Mouse (Mus musculus) embryonic stem cell, embryonic (primary cell): ENCODE data around the gene Pacrg.

Source experiments
- CTCF ChIA-PET, 4 experiments: fragments of 300-600 bp in 2 of 4; fragments of 350-600 bp in 2 of 4; sonication (Branson Sonifier 250); formaldehyde crosslinking; loops; one replicate each; lab custom pipeline; 2022; ENCODE audit warnings: inconsistent platforms in 2 of 4; lab: Charles Lee
- POLR2A ChIA-PET, 4 experiments: fragments of 300-600 bp in 2 of 4; fragments of 350-600 bp in 2 of 4; sonication (Branson Sonifier 250); formaldehyde crosslinking; loops; one replicate each; lab custom pipeline; 2022; ENCODE audit warnings: antibody characterized with exemption in 4 of 4, inconsistent platforms in 1 of 4; lab: Charles Lee

Gene Pacrg

GRCm38 (mm10) chr17:10396863-10397262 is 443.2 kb downstream of the Pacrg start:
- CTCF ChIA-PET: no interaction called here
- POLR2A ChIA-PET: interaction anchor here in 3 of 4 experiments (0.7 to 2.4 kb wide), 12 partner anchors 9 to 128 kb away, joined by 3 to 16 read pairs (median 4); no protein-coding TSS in a partner anchor

- ChIA-PET POLR2A (interaction anchor here in 3 of 4 experiments (0.7 to 1.2 kb wide), 4 partner anchors 9 to 67 kb away, joined by 3 read pairs; no protein-coding TSS in a partner anchor), CTCF (interaction anchor here in 1 of 4 experiments (0.6 kb wide), 1 partner anchor 106 kb away, joined by 3 read pairs; no protein-coding TSS in a partner anchor)
Observed at GRCm38 (mm10) chr17:10394855-10395254, 445.3 kb downstream of the Pacrg start.

DNA sequence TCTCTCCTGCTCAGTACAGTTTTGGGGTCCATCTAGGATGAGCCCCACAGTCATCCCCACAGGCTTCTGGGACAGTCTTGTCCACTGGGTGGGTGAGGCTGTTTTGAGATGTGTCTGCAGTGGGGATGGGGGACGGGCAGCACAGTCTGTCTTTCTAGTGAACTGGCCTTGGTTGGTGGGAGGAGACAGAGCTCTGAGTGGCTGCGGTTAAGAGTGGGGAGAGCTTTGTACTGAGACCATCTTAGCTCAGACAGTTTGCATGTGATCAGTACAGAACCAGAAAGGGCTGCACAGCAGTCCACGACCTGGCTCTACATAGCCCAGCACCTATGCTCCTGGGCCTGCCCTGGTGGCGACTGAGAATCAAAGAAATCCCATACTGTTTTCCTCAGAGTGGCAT is 446.3 kb downstream of the Pacrg start:
- ChIA-PET POLR2A (interaction anchor here in 3 of 4 experiments (0.5 to 1.6 kb wide), 6 partner anchors 8 to 76 kb away, joined by 3 to 5 read pairs (median 4); no protein-coding TSS in a partner anchor), CTCF (interaction anchor here in 1 of 4 experiments (0.7 kb wide), 1 partner anchor 681 kb away, joined by 8 read pairs; no protein-coding TSS in a partner anchor)

DNA sequence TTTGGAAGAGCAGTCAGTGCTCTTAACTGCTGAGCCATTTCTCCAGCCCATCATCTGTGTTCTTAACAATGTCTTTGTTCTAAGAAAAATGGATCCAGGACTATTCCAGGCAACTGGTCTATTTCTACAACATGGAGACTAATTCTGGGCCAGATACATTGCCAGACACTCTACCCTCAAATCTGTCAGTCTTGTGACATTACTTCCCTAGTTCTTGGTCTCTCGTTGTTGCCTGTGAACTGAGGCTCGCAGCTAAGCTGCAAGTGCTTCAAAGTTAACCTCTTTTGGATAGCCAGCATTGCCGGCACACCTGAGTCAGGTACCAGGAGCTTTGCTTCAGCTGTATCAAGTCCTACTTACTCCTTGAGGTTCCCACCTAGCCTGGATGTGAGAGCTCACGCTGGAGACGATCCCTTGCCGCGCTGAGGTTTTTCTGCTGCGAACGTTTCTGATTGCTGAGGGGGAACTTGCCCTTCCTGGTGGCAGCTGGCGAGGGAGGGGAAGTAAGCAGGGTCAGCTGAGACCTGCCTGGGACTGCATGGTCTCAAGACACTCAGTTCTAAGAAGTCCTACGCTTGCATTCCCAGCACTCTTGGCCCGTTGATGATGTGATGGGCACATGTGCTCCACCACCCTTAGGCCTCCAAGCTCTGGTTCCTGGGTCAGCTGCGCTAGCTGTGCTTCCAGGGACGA is 447.6 kb downstream of the Pacrg start:
- ChIA-PET POLR2A (interaction anchor here in 3 of 4 experiments (0.6 to 1.6 kb wide), 12 partner anchors 8 to 43 kb away, joined by 3 to 5 read pairs (median 4); no protein-coding TSS in a partner anchor), CTCF (interaction anchor here in 1 of 4 experiments (0.6 kb wide), 1 partner anchor 1919 kb away, joined by 4 read pairs; no protein-coding TSS in a partner anchor)

- CTCF ChIA-PET: interaction anchor here in 2 of 4 experiments (0.7 to 1.0 kb wide), 3 partner anchors 11 to 73 kb away, joined by 3 to 5 read pairs (median 3); no protein-coding TSS in a partner anchor
Observed at GRCm38 (mm10) chr17:10390232-10391172, 449.6 kb downstream of the Pacrg start.

DNA sequence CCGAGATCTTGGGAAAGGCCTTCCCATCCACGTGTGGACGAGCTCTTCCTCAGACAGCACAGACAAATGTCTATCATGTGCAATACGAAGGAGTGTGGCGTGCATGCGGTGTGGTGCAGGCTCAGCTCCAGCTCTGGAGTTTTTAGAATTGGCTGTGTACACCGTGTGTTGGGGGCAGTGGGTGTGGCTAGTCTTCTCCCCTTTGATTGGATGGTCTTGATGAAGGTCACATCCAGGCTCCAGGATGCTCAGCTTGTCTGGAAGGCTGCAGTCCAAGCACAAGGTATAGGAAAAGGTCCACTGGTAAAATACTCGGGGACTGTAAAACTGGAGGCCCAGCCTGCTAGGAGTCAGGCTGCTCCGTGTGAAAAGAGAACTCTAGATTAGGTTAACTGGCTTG is 450.4 kb downstream of the Pacrg start:
- POLR2A ChIA-PET: interaction anchor here (0.5 to 4.2 kb wide), 47 partner anchors 8 to 640 kb away, joined by 3 to 37 read pairs (median 5); partner anchors contain the start of genes Pacrg (in 1 of the 4) and Prkn (in 1 of the 4)
- CTCF ChIA-PET: interaction anchor here in 3 of 4 experiments (0.6 to 1.0 kb wide), 4 partner anchors 10 to 114 kb away, joined by 3 to 9 read pairs (median 4); no protein-coding TSS in a partner anchor

More at GRCm38 (mm10) chr17:10390232-10391172, 449.6 kb downstream of the Pacrg start:
- POLR2A ChIA-PET: interaction anchor here (0.5 to 4.2 kb wide), 43 partner anchors 8 to 641 kb away, joined by 3 to 37 read pairs (median 5); no protein-coding TSS in a partner anchor

- ChIA-PET POLR2A (interaction anchor here in 2 of 4 experiments (0.5 to 2.2 kb wide), 9 partner anchors 14 to 129 kb away, joined by 3 to 8 read pairs (median 3); no protein-coding TSS in a partner anchor), CTCF (interaction anchor here in 1 of 4 experiments (0.7 kb wide), 1 partner anchor 114 kb away, joined by 3 read pairs; no protein-coding TSS in a partner anchor)
Observed at GRCm38 (mm10) chr17:10386548-10386947, 453.6 kb downstream of the Pacrg start.

DNA sequence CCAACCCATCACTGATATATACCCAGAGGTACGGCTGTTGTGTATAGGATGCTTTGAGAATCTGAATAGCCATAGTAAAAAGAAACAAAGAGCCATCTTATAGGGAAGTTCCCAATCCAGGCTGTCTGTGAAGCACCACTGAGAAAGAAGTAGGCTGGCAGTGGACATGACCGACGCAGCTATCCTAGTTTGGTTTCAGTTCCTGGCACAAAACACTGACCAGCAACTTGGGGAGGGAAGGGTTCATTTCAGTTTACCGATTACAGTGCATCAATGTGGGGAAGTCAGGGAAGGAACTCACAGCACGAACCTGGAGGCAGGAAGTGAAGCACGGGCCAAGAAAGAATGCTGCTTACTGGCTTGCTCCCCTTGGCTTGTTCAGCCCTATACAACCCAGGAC is 456.7 kb downstream of the Pacrg start:
- ChIA-PET CTCF (no interaction called here), POLR2A (interaction anchor here in 3 of 4 experiments (0.6 to 1.3 kb wide), 4 partner anchors 9 to 50 kb away, joined by 3 to 5 read pairs (median 3); no protein-coding TSS in a partner anchor)

DNA sequence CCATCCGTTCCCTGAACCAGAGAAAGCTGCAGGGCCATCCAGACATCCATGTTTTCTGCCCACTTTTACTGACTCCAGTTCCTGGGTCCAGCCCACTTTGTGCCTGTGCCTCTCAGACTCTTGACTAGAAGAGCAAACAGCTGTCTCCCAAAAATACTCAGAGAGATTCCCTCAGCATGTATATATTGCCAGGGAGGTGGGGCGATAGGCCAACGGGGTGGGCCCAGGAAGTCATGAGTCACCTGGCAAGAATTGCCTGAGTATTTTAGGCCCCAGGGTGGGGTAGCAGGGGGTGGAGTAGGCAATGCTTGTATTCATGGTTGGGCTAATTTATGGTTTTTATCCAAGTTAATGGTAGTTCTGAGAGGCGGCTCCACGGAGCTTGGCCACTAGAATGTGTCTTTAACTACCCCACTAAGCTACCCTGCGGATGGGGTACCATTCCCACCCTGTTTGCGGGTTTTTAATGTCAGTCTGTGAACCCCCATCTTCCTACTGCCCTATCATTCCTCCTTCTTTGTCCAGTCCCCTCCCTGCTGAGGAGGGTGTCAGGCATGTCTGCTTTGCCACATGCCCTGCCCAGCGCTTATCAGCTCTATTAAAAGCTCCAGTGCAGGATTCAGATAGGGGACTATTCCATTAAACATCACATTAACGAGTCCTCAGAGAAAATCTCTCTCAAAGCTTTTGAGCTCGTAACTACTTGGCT is 461.5 kb downstream of the Pacrg start:
- POLR2A ChIA-PET: interaction anchor here in 3 of 4 experiments (0.8 to 5.6 kb wide), 26 partner anchors 9 to 298 kb away, joined by 3 to 37 read pairs (median 4); no protein-coding TSS in a partner anchor

GRCm38 (mm10) chr17:10377606-10378005 is 462.5 kb downstream of the Pacrg start:
- POLR2A ChIA-PET: interaction anchor here in 3 of 4 experiments (0.6 to 5.6 kb wide), 43 partner anchors 10 to 299 kb away, joined by 3 to 37 read pairs (median 4); no protein-coding TSS in a partner anchor
- CTCF ChIA-PET: no interaction called here

More for the DNA sequence above, 461.5 kb downstream of the Pacrg start:
- CTCF ChIA-PET: interaction anchor here in 2 of 4 experiments (0.6 to 1.1 kb wide), 2 partner anchors 11 to 122 kb away, joined by 4 to 5 read pairs; no protein-coding TSS in a partner anchor

DNA sequence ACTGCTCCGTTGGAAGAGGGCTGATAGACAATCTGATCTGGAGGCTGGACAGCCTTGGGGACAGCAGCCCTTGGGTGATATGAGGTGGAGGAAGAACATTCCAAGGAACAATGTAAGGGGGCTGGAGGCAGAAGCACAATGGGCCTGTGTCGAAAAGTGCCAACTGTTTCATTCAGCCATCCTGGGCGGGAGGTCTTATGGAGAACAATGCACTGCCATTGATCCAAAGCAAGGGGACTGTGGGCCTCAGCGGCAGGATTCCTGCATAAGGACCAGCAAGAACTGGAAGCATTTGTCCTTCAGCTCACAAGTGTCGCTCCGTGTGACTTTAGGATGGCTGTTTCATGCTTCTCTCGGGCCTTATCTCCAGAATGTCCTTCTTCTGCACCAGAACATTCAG is 465.8 kb downstream of the Pacrg start:
- ChIA-PET CTCF (no interaction called here), POLR2A (interaction anchor here in 3 of 4 experiments (0.6 to 5.7 kb wide), 13 partner anchors 9 to 61 kb away, joined by 3 to 33 read pairs (median 5); no protein-coding TSS in a partner anchor)

GRCm38 (mm10) chr17:10373727-10374126 is 466.4 kb downstream of the Pacrg start:
- ChIA-PET CTCF (no interaction called here), POLR2A (interaction anchor here in 3 of 4 experiments (0.7 to 5.7 kb wide), 14 partner anchors 8 to 59 kb away, joined by 3 to 33 read pairs (median 6); no protein-coding TSS in a partner anchor)

DNA sequence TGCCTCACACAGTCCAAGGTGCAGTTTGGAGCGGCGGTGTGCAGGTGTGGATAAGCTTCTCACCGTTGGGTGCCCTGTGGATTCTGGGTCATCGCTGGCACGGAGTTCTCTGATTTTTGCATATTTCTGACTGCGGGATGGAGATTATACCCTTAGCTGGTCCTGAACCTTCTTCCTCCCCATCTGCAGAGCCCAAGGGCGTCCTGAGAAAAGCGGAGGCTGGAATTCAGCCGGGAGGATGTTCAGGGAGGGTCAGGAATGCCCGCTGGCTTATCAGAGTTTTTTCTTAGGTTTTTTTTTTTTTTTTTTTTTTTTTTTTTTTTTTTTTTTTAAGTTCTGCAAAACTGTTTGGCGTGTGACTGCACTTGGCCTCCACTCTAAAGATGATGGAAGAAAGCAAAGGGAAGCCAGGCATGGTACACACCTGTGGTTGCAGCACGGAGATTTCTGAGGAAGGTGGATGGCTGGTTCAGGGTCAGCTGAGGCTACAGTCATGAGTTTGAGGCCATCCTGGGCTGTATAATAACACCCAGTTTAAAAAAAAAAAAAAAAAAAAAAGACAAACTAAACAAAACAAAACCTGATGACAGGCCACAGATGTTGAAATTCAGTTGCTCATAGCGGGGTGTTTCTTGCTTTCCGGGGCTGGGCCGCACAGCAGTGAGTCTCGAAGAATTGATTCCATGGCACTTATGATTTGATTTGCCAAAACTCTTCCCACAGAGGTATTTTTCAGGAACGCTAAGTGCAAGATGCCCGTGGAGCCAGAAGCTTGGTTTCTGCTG is 467.9 kb downstream of the Pacrg start:
- POLR2A ChIA-PET: interaction anchor here in 3 of 4 experiments (0.6 to 5.7 kb wide), 32 partner anchors 8 to 1266 kb away, joined by 3 to 33 read pairs (median 4); no protein-coding TSS in a partner anchor
- CTCF ChIA-PET: interaction anchor here in 3 of 4 experiments (0.7 to 1.5 kb wide), 4 partner anchors 8 to 1659 kb away, joined by 3 read pairs; no protein-coding TSS in a partner anchor

DNA sequence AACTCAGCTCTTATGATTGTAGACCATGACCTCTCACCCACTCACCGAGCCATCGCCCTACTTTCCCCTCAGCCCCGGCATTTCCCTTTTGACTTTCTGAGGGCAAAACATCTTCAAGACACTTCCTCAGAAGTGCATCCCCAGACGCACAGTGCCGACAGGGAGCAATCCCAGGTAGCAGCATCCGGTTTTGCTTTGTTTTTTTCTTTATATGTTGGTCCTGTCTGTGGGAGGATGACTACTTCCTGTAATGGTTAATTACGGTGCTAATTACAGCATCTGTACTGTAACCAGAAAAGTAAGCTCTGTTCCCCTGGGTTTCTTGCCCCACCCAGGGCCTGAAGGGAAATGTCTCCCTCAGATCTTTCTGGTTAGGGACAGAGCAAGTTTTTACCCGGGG is 468.6 kb downstream of the Pacrg start:
- POLR2A ChIA-PET: interaction anchor here in 3 of 4 experiments (0.6 to 5.7 kb wide), 24 partner anchors 12 to 254 kb away, joined by 3 to 33 read pairs (median 4); no protein-coding TSS in a partner anchor
- CTCF ChIA-PET: interaction anchor here in 2 of 4 experiments (0.7 to 1.5 kb wide), 3 partner anchors 9 to 1660 kb away, joined by 3 read pairs; no protein-coding TSS in a partner anchor

GRCm38 (mm10) chr17:10370660-10371130 is 469.4 kb downstream of the Pacrg start:
- POLR2A ChIA-PET: interaction anchor here in 3 of 4 experiments (0.9 to 5.7 kb wide), 24 partner anchors 9 to 79 kb away, joined by 3 to 33 read pairs (median 4); no protein-coding TSS in a partner anchor
- CTCF ChIA-PET: interaction anchor here in 1 of 4 experiments (1.5 kb wide), 1 partner anchor 10 kb away, joined by 3 read pairs; no protein-coding TSS in a partner anchor
